Mouse (Mus musculus) intestine, embryonic 16.5 days (tissue): ENCODE results near the gene Cabp4. TPM values are rescaled to one million over a fixed set of nuclear protein-coding genes. Genes with fewer than 3 reads are reported as not detected.
"Not testable (repeated sequence)": the region's sequence is repeated elsewhere in the genome, so short reads cannot be mapped to it uniquely, and the experiment has no call there.

Experiments used
- ATAC-seq: fragments of 200-750 bp; cut with Nextera tagmentation; 2 replicates; pipeline ENCODE4 v1.8.0; 2017; ENCODE audit warnings: moderate TSS enrichment, moderate library complexity
- H3K27ac ChIP-seq: fragments of 300-500 bp; sonication (generic); 2 replicates; pipeline ENCODE4 v1.5.1; 2014; ENCODE audit warnings: mild to moderate bottlenecking, low read length
- H3K27me3 ChIP-seq: fragments of 300-500 bp; sonication (generic); replicated peaks from 2 replicates; pipeline ENCODE4 v1.6.1; 2014; ENCODE audit warnings: low read length, control low read depth, mixed read lengths; ENCODE audit not compliant: control insufficient read depth, insufficient read depth
- H3K36me3 ChIP-seq: fragments of 300-500 bp; sonication (generic); 2 replicates; pipeline ENCODE4 v1.6.1; 2014; ENCODE audit warnings: low read length, control low read depth; ENCODE audit not compliant: control insufficient read depth, insufficient read depth
- H3K4me1 ChIP-seq: fragments of 300-500 bp; sonication (generic); 2 replicates; pipeline ENCODE4 v1.6.1; 2014; ENCODE audit warnings: low read length, control low read depth, mixed read lengths; ENCODE audit not compliant: control insufficient read depth, insufficient read depth
- H3K4me2 ChIP-seq: fragments of 300-500 bp; sonication (generic); 2 replicates; pipeline ENCODE4 v1.6.1; 2014; ENCODE audit warnings: low read depth, low read length, control low read depth
- H3K4me3 ChIP-seq: fragments of 300-500 bp; sonication (generic); 2 replicates; pipeline ENCODE4 v1.5.1; 2014; ENCODE audit warnings: mild to moderate bottlenecking, low read length
- H3K9ac ChIP-seq: fragments of 300-500 bp; sonication (generic); 2 replicates; pipeline ENCODE4 v1.6.1; 2014; ENCODE audit warnings: low read depth, low read length
- H3K9me3 ChIP-seq: fragments of 300-500 bp; sonication (generic); 2 replicates; pipeline ENCODE4 v1.6.1; 2016; ENCODE audit warnings: low read length, control low read depth; ENCODE audit not compliant: control insufficient read depth
- WGBS: fragments of 180-500 bp; shearing (Covaris S2); extraction: QIAGEN DNeasy Blood & Tissue Kit; methylation state at CpG from one replicate; pipeline ENCODE4 v1.1.7; 2014; 5-methylcytosine and 5-hydroxymethylcytosine counted together
- polyA plus RNA-seq: library from polyadenylated mRNA; unstranded; fragments of >200 nt; fragmentation: Nextera tagmentation; extraction: Ambion mirVana; gene quantifications from 2 replicates; pipeline ENCODE4 v1.2.1, GENCODE M21; 2015

The Cabp4 gene
- polyA plus RNA-seq, 1 experiment from 2014 or later: 0.11 TPM

DNA sequence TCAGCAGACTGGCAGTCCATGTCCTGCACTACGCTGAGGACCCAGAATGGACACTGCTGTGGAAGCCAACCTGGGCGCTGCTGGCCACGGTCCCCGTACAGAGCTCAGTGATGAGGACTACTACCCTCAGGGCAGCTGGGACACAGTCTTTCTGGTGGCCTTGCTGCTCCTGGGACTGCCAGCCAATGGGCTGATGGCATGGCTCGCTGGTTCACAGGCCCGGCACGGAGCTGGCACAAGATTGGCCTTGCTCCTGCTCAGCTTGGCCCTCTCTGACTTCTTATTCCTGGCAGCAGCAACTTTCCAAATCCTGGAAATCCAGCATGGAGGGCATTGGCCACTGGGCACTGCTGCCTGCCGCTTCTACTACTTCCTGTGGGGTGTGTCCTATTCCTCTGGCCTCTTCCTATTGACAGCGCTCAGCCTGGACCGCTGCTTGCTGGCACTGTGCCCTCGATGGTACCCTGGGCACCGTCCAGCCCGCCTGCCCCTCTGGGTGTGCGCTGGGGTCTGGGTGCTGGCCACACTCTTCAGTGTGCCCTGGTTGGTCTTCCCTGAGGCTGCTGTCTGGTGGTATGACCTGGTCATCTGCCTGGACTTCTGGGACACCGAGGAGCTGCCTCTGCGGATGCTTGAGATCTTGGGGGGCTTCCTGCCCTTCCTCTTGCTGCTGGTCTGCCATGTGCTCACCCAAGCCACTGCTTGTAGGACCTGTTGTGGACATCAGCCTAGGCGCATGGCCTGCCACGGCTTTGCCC is 1.2 kb downstream of the Cabp4 start:
- Histone ChIP-seq H3K4me3 (no peak overlapping the region), H3K27me3 (no peaks in the 10 kb centered on the region), H3K4me2 (no peak overlapping the region), H3K36me3 (no peaks in the 10 kb centered on the region), H3K27ac (no peak overlapping the region), H3K4me1 (no peaks in the 10 kb centered on the region; the same call in 1 of the 2 replicates), H3K9ac (0 out of 2 replicates have a peak overlapping the region, but pooled peaks have one; percentile 21), H3K9me3 (no peaks in the 10 kb centered on the region)
- no peak for ATAC-seq
- WGBS: 88% methylated on average over 18 of the region's 18 CpGs

GRCm38 (mm10) chr19:4140147-4140546 is 3.7 kb downstream of the Cabp4 start:
- no peaks in the 10 kb centered on the region for H3K9me3 ChIP-seq
- no peaks in the 10 kb centered on the region for H3K36me3 ChIP-seq
- H3K27ac ChIP-seq: no peak overlapping the region
- no peaks in the 10 kb centered on the region; the same call in 1 of the 2 replicates for H3K4me1 ChIP-seq
- no peak overlapping the region for H3K4me2 ChIP-seq
- ATAC-seq: no peak
- 76% methylated on average over 6 of the region's 6 CpGs for WGBS
- H3K27me3 ChIP-seq: no peaks in the 10 kb centered on the region
- no peak overlapping the region for H3K4me3 ChIP-seq
- H3K9ac ChIP-seq: no peak overlapping the region

DNA sequence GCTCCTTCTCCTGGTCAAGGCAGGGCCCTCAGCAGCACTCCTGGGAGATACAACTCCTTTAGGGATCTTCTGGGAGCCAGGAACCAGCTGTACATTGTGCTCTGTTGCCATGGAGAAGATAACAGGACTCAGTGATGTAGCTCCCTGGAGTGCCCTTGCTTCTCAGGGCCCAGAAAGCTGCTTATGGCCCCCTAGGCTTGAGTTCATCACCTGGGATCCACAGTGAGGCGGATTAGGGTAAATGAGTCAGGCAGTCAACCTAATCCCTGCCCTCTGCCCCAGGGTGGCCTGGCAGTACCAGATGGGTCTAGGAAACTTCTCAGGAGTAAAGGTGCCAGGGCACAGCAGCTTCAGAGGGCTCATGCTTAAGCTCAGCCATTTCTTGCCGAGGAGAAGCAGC is 4.4 kb downstream of the Cabp4 start, which contains the start of gene Gpr152:
TSS of gene Gpr152 (plus strand) at position 342 of the 400 bp plus-strand sequence.
- ATAC-seq: no peak
- no peaks in the 10 kb centered on the region; the same call in 1 of the 2 replicates for H3K4me1 ChIP-seq
- H3K27me3 ChIP-seq: no peaks in the 10 kb centered on the region
- no peak within 1 kb of the TSS for H3K4me3 ChIP-seq
- no peaks in the 10 kb centered on the region for H3K36me3 ChIP-seq
- H3K9ac ChIP-seq: no peak within 1 kb of the TSS
- H3K4me2 ChIP-seq: no peak within 1 kb of the TSS
- no peak within 1 kb of the TSS for H3K27ac ChIP-seq
- WGBS: 89% methylated on average over 2 of the region's 2 CpGs
- no peaks in the 10 kb centered on the region for H3K9me3 ChIP-seq

DNA sequence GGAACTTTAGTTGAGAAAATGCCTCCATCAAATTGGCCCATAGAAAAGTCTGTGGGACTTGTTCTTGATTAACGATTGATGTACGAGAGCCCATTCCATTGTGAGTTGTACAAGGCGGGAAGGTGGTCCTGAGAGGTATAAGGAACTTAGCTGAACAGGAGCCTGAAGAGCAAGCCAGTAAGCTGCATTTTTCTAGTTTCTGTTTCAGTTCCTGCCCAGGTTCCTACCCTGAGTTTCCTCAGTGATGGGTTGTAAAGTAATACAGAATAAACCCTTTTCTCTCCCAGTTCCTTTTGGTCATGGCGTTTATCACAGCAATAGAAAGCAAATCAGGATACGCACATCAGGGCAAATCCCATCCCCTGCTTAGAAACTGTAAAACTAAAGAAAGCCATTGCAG is 5.9 kb downstream of the Cabp4 start:
- H3K27me3 ChIP-seq: no peaks in the 10 kb centered on the region
- no peaks in the 10 kb centered on the region for H3K36me3 ChIP-seq
- H3K9me3 ChIP-seq: no peaks in the 10 kb centered on the region
- H3K9ac ChIP-seq: no peak overlapping the region
- no peak overlapping the region for H3K27ac ChIP-seq
- H3K4me1 ChIP-seq: no peaks in the 10 kb centered on the region; the same call in 1 of the 2 replicates
- ATAC-seq: no peak
- H3K4me2 ChIP-seq: no peak overlapping the region
- no peak overlapping the region for H3K4me3 ChIP-seq
- WGBS: 80% methylated on average over 5 of the region's 5 CpGs

DNA sequence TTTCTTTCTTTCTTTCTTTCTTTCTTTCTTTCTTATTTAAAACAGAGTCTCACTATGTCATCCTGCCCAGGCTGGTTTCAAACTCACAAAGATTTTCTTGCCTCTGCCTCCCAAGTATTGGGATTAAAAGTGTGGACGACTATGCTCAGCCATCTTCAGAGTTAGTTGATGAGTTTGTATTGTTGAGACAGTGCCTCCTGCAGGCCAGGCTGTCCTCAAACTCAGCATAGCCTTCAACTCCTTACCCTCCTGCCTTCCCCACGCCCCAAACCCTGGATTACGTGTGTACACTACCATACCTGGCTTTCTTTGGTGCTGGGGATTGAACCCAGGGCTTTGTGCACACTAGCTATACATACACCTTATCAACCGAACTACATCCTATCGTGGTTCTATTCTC is 7.4 kb downstream of the Cabp4 start:
- Histone ChIP-seq H3K27me3 (no peaks in the 10 kb centered on the region), H3K27ac (no peak overlapping the region), H3K4me3 (no peak overlapping the region), H3K36me3 (peaks cover 10% of the 10 kb centered on the region; the same call in 1 of the 2 replicates), H3K4me2 (no peak overlapping the region), H3K9me3 (no peaks in the 10 kb centered on the region), H3K4me1 (no peaks in the 10 kb centered on the region; the same call in 1 of the 2 replicates), H3K9ac (no peak overlapping the region)
- ATAC-seq: no peak
- 84% methylated on average over 5 of the region's 5 CpGs for WGBS

GRCm38 (mm10) chr19:4135963-4136345 is 7.9 kb downstream of the Cabp4 start:
- H3K9me3 ChIP-seq, H3K27me3 ChIP-seq, H3K27ac ChIP-seq, H3K9ac ChIP-seq, H3K4me1 ChIP-seq, H3K4me2 ChIP-seq, H3K4me3 ChIP-seq: not testable (repeated sequence)
- peak; percentile 66 for ATAC-seq
- 19% methylated on average over 8 of the region's 8 CpGs for WGBS
- peaks cover 15% of the 10 kb centered on the region; the same call in 1 of the 2 replicates for H3K36me3 ChIP-seq

- not testable (repeated sequence) for ATAC-seq
Measured at GRCm38 (mm10) chr19:4135229-4135962, 8.4 kb downstream of the Cabp4 start.

DNA sequence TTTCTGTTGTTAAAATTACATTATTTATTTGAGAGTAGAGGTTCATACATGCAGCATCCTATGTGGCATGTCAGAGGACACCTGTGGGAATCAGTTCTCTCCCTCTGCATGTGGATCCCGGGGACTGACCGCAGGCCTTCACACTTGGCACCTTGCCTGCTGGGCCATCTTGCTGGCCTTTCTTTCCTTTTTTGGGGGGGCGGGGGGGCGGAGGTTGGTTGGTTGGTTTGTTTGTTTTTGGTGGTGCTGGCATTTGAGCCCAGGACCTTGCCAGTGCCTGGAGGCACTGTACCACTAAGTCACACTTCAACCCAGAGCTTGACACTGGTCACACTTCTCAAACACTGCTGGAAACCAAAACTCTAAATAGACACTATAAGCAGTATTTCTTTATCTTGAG is 9.5 kb downstream of the Cabp4 start:
- Histone ChIP-seq H3K9ac (no peak overlapping the region), H3K36me3 (peaks cover 16% of the 10 kb centered on the region; the same call in 1 of the 2 replicates), H3K4me3 (no peak overlapping the region), H3K4me2 (no peak overlapping the region), H3K27ac (no peak overlapping the region), H3K27me3 (no peaks in the 10 kb centered on the region), H3K4me1 (no peaks in the 10 kb centered on the region; the same call in 1 of the 2 replicates), H3K9me3 (no peaks in the 10 kb centered on the region)
- no peak for ATAC-seq
- 87% methylated on average over 4 of the region's 4 CpGs for WGBS

More at GRCm38 (mm10) chr19:4135229-4135962, 8.4 kb downstream of the Cabp4 start:
- H3K27me3 ChIP-seq, H3K9me3 ChIP-seq, H3K4me3 ChIP-seq, H3K9ac ChIP-seq, H3K4me1 ChIP-seq, H3K27ac ChIP-seq, H3K4me2 ChIP-seq: not testable (repeated sequence)
- 80% methylated on average over 6 of the region's 6 CpGs for WGBS
- H3K36me3 ChIP-seq: peaks cover 16% of the 10 kb centered on the region; the same call in 1 of the 2 replicates

- no peaks in the 10 kb centered on the region for H3K9me3 ChIP-seq
- no peak; the same call in 1 of the 2 replicates for ATAC-seq
Measured at GRCm38 (mm10) chr19:4131768-4132167, 12.1 kb downstream of the Cabp4 start.

More at GRCm38 (mm10) chr19:4131768-4132167, 12.1 kb downstream of the Cabp4 start:
- Histone ChIP-seq H3K4me1 (peaks cover 4% of the 10 kb centered on the region), H3K4me2 (no peak overlapping the region), H3K4me3 (no peak overlapping the region), H3K27ac (no peak overlapping the region), H3K9ac (no peak overlapping the region), H3K36me3 (peaks cover 16% of the 10 kb centered on the region; the same call in 1 of the 2 replicates), H3K27me3 (no peaks in the 10 kb centered on the region)
- 81% methylated on average over 2 of the region's 2 CpGs for WGBS
